Mouse (Mus musculus) heart, embryonic 16.5 days (tissue): ENCODE data around the gene Itgb6. TPM values are rescaled to one million over a fixed set of nuclear protein-coding genes. Genes with fewer than 3 reads are reported as not detected.

Experiments used
- ATAC-seq: fragments of 200-750 bp; cut with Nextera tagmentation; replicated peaks from 2 replicates; pipeline ENCODE4 v1.8.0; 2017; ENCODE audit warnings: moderate number of reproducible peaks; ENCODE audit not compliant: insufficient read depth, low FRiP score; ENCODE audit errors: extremely low read depth
- H3K27ac ChIP-seq: fragments of 300-500 bp; sonication (generic); 2 replicates; pipeline ENCODE4 v1.5.1; 2014; ENCODE audit warnings: mild to moderate bottlenecking, low read length, control low read depth, moderate library complexity
- H3K27me3 ChIP-seq: fragments of 300-500 bp; sonication (generic); 2 replicates; pipeline ENCODE4 v1.6.1; 2014; ENCODE audit warnings: low read length, mixed read lengths; ENCODE audit not compliant: control insufficient read depth, insufficient read depth
- H3K36me3 ChIP-seq: fragments of 300-500 bp; sonication (generic); 2 replicates; pipeline ENCODE4 v1.6.1; 2014; ENCODE audit not compliant: control insufficient read depth, insufficient read depth
- H3K4me1 ChIP-seq: fragments of 300-500 bp; sonication (generic); 2 replicates; pipeline ENCODE4 v1.6.1; 2014; ENCODE audit warnings: low read length, mixed read lengths; ENCODE audit not compliant: control insufficient read depth, insufficient read depth
- H3K4me2 ChIP-seq: fragments of 300-500 bp; sonication (generic); 2 replicates; pipeline ENCODE4 v1.6.1; 2014; ENCODE audit warnings: low read depth, mild to moderate bottlenecking, control low read depth, low read length
- H3K4me3 ChIP-seq: fragments of 300-500 bp; sonication (generic); 2 replicates; pipeline ENCODE4 v1.5.1; 2014; ENCODE audit warnings: mild to moderate bottlenecking, control low read depth, low read length
- H3K9ac ChIP-seq: fragments of 300-500 bp; sonication (generic); 2 replicates; pipeline ENCODE4 v1.6.1; 2014; ENCODE audit warnings: low read length, control low read depth
- H3K9me3 ChIP-seq: fragments of 300-500 bp; sonication (generic); replicated peaks from 2 replicates; pipeline ENCODE4 v1.6.1; 2016; ENCODE audit warnings: low read length; ENCODE audit not compliant: control insufficient read depth
- WGBS: fragments of 180-500 bp; shearing (Covaris S2); extraction: QIAGEN DNeasy Blood & Tissue Kit; methylation state at CpG from one replicate; pipeline ENCODE4 v1.1.7; 2014; 5-methylcytosine and 5-hydroxymethylcytosine counted together
- polyA plus RNA-seq: library from polyadenylated mRNA; unstranded; fragments of >200 nt; fragmentation: Nextera tagmentation; extraction: Ambion mirVana; gene quantifications from 2 replicates; pipeline ENCODE4 v1.2.1, GENCODE M21; 2015

Itgb6 gene
- polyA plus RNA-seq, 1 experiment from 2014 or later = 0.28 TPM

GRCm38 (mm10) chr2:60674413-60674812 lies 48.0 kb downstream of the Itgb6 start:
- H3K9ac ChIP-seq = no peak overlapping the region
- no peaks in the 10 kb centered on the region for H3K9me3 ChIP-seq
- H3K36me3 ChIP-seq = no peaks in the 10 kb centered on the region
- no peak overlapping the region for H3K4me2 ChIP-seq
- H3K4me1 ChIP-seq = 0 out of 2 replicates have a peak, but pooled peaks cover 2% of the 10 kb centered on the region
- WGBS = 73% methylated on average over 7 of the region's 7 CpGs
- no peak overlapping the region for H3K4me3 ChIP-seq
- no peaks in the 10 kb centered on the region for H3K27me3 ChIP-seq
- H3K27ac ChIP-seq = no peak overlapping the region
- no peak for ATAC-seq

- Histone ChIP-seq H3K4me2 (peak overlapping the region; percentile 13; the same call in 1 of the 2 replicates), H3K27me3 (no peaks in the 10 kb centered on the region), H3K9ac (peak overlapping the region; percentile 41), H3K4me1 (0 out of 2 replicates have a peak, but pooled peaks cover 2% of the 10 kb centered on the region), H3K27ac (no peak overlapping the region), H3K4me3 (no peak overlapping the region), H3K9me3 (no peaks in the 10 kb centered on the region), H3K36me3 (no peaks in the 10 kb centered on the region)
- 61% methylated on average over 17 of the region's 17 CpGs for WGBS
- no peak for ATAC-seq
Measured at GRCm38 (mm10) chr2:60672973-60673954, 49.2 kb downstream of the Itgb6 start.

DNA sequence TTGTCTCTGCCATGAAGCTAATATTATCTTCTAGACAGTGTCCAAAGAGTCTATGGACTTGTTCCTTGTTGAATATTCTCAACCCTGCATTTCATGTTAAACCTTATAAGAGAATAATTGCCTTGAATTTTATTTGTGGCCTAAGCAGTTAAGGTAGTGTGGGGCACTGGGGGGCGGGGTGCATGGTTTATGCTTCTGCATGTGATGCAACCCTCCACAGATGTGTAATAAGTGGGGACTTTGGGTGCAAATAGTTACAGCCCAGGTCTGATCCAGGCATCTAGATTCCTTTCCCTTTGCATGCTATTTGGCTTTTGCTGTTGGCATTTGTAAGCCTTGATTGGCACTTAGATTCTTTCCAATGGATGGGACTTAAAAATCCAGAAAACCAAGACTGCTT lies 51.2 kb downstream of the Itgb6 start:
- Histone ChIP-seq H3K36me3 (no peaks in the 10 kb centered on the region), H3K9me3 (no peaks in the 10 kb centered on the region), H3K27me3 (no peaks in the 10 kb centered on the region), H3K4me2 (no peak overlapping the region), H3K9ac (no peak overlapping the region), H3K27ac (no peak overlapping the region), H3K4me1 (no peaks in the 10 kb centered on the region), H3K4me3 (no peak overlapping the region)
- ATAC-seq = no peak
- 92% methylated on average over 1 of the region's 1 CpGs for WGBS

GRCm38 (mm10) chr2:60663071-60663470 lies 59.4 kb downstream of the Itgb6 start:
- H3K4me2 ChIP-seq = no peak overlapping the region
- no peak overlapping the region for H3K9ac ChIP-seq
- ATAC-seq = no peak
- 67% methylated on average over 1 of the region's 1 CpGs for WGBS
- no peaks in the 10 kb centered on the region for H3K27me3 ChIP-seq
- no peaks in the 10 kb centered on the region for H3K9me3 ChIP-seq
- no peaks in the 10 kb centered on the region for H3K4me1 ChIP-seq
- H3K36me3 ChIP-seq = no peaks in the 10 kb centered on the region
- H3K27ac ChIP-seq = no peak overlapping the region
- H3K4me3 ChIP-seq = no peak overlapping the region

GRCm38 (mm10) chr2:60659993-60660392 lies 62.5 kb downstream of the Itgb6 start:
- no peak overlapping the region for H3K4me2 ChIP-seq
- no peaks in the 10 kb centered on the region for H3K9me3 ChIP-seq
- H3K27ac ChIP-seq = no peak overlapping the region
- no peaks in the 10 kb centered on the region for H3K36me3 ChIP-seq
- no peak overlapping the region for H3K4me3 ChIP-seq
- no peaks in the 10 kb centered on the region for H3K27me3 ChIP-seq
- ATAC-seq = no peak
- 83% methylated on average over 4 of the region's 4 CpGs for WGBS
- H3K9ac ChIP-seq = no peak overlapping the region
- H3K4me1 ChIP-seq = no peaks in the 10 kb centered on the region

DNA sequence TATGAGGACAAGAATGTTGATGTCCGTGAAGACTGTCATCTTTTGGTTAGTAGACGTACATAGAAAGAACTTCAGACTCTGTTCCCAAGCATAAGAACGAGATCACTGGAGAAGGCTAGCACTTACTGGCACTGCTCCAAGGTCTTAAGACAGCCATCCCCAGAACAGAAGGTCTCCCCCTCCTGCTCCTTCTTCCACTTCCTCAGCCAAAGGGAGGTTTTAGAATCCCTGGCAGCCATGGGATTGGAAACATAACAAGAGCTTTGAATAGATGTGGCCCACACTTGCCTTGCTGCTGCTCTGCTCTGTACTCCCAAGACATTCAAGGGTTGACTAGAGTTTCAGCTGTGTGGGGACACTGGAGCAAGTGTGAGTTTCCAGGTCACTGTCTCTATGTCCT lies 63.5 kb downstream of the Itgb6 start:
- 66% methylated on average over 3 of the region's 3 CpGs for WGBS
- Histone ChIP-seq H3K9me3 (no peaks in the 10 kb centered on the region), H3K4me2 (no peak overlapping the region), H3K27ac (no peak overlapping the region), H3K4me1 (no peaks in the 10 kb centered on the region), H3K4me3 (no peak overlapping the region), H3K9ac (no peak overlapping the region), H3K27me3 (no peaks in the 10 kb centered on the region), H3K36me3 (no peaks in the 10 kb centered on the region)
- no peak for ATAC-seq

DNA sequence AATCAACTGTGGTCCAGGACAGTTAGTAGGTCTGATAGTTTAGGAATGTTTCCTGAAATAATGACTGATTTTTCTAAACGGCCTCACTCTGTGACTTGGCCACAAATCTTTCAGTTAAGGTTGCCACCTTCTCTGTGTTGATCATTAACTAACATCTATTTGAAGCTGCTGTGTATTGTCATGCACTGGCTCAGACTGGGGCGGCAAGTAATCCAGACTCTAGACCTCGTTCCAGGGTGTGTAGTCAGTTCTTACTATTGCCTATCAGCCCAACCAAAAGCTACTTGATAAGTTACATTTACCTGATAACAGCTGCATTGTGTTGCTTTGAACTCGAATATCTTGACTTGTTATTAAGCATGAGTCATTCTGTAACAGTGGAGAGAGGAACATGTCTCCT lies 67.6 kb downstream of the Itgb6 start:
- WGBS = 41% methylated on average over 4 of the region's 4 CpGs
- ATAC-seq = no peak
- Histone ChIP-seq H3K9me3 (no peaks in the 10 kb centered on the region), H3K4me2 (no peak overlapping the region), H3K27ac (no peak overlapping the region), H3K27me3 (no peaks in the 10 kb centered on the region), H3K4me3 (no peak overlapping the region), H3K9ac (no peak overlapping the region), H3K36me3 (no peaks in the 10 kb centered on the region), H3K4me1 (peaks cover 3% of the 10 kb centered on the region; the same call in 1 of the 2 replicates)

- Histone ChIP-seq H3K4me1 (peaks cover 3% of the 10 kb centered on the region; the same call in 1 of the 2 replicates), H3K36me3 (no peaks in the 10 kb centered on the region), H3K4me2 (no peak overlapping the region), H3K4me3 (no peak overlapping the region), H3K9me3 (no peaks in the 10 kb centered on the region), H3K27me3 (no peaks in the 10 kb centered on the region), H3K9ac (no peak overlapping the region), H3K27ac (no peak overlapping the region)
- no peak for ATAC-seq
- WGBS = 68% methylated on average over 5 of the region's 5 CpGs
Measured at GRCm38 (mm10) chr2:60650155-60650554, 72.3 kb downstream of the Itgb6 start.

GRCm38 (mm10) chr2:60647650-60648049 lies 74.8 kb downstream of the Itgb6 start:
- H3K9me3 ChIP-seq = no peaks in the 10 kb centered on the region
- WGBS = 76% methylated on average over 5 of the region's 5 CpGs
- H3K27ac ChIP-seq = no peak overlapping the region
- H3K9ac ChIP-seq = no peak overlapping the region
- no peak overlapping the region for H3K4me2 ChIP-seq
- no peaks in the 10 kb centered on the region for H3K36me3 ChIP-seq
- H3K27me3 ChIP-seq = no peaks in the 10 kb centered on the region
- ATAC-seq = no peak
- H3K4me3 ChIP-seq = no peak overlapping the region
- peaks cover 3% of the 10 kb centered on the region; the same call in 1 of the 2 replicates for H3K4me1 ChIP-seq
